Mouse (Mus musculus) MEL (cell line): ENCODE results near the gene Acly. TPM values are rescaled to one million over a fixed set of nuclear protein-coding genes. Genes with fewer than 3 reads are reported as not detected.

Source experiments
- DNase-seq: peaks from one replicate; pipeline ENCODE4 v3.0.0; 2011; ENCODE audit warnings: low read depth, low spot score
- H3K27ac ChIP-seq: 2 replicates; pipeline ENCODE4 v1.5.1; 2012; ENCODE audit warnings: low read depth, mild to moderate bottlenecking, control low read depth, low read length, moderate library complexity; ENCODE audit not compliant: control insufficient read depth
- H3K27me3 ChIP-seq, 2 experiments: fragments of 150-350 bp in 1 of 2; sonication (generic) in 1 of 2; 2 replicates each; pipeline ENCODE4 v1.6.1; 2012; ENCODE audit warnings: low read length in 2 of 2, mild to moderate bottlenecking in 2 of 2, improper control_type of control experiment in 1 of 2, moderate library complexity in 1 of 2; ENCODE audit not compliant: insufficient read depth in 2 of 2, control insufficient read depth in 1 of 2
- H3K36me3 ChIP-seq, 2 experiments: 2 replicates each; pipeline ENCODE4 v1.6.1; 2012 to 2014; ENCODE audit warnings: low read length in 2 of 2, improper control_type of control experiment in 1 of 2, inconsistent platforms in 1 of 2, mild to moderate bottlenecking in 1 of 2; ENCODE audit not compliant: insufficient read depth in 2 of 2, control insufficient read depth in 1 of 2
- H3K4me1 ChIP-seq, 2 experiments: fragments of 150-350 bp in 1 of 2; sonication (generic) in 1 of 2; 2 replicates each; pipeline ENCODE4 v1.6.1; 2012; ENCODE audit warnings: low read length in 2 of 2, improper control_type of control experiment in 1 of 2, mild to moderate bottlenecking in 1 of 2; ENCODE audit not compliant: insufficient read depth in 2 of 2, control insufficient read depth in 1 of 2
- H3K4me3 ChIP-seq, 2 experiments: fragments of 150-350 bp in 1 of 2; sonication (generic) in 1 of 2; 2 replicates each; pipeline ENCODE4 v1.5.1; 2012; ENCODE audit warnings: low read depth in 2 of 2, low read length in 2 of 2, mild to moderate bottlenecking in 2 of 2, moderate library complexity in 2 of 2, control low read depth in 1 of 2, improper control_type of control experiment in 1 of 2; ENCODE audit not compliant: control insufficient read depth in 1 of 2, insufficient read depth in 1 of 2
- H3K79me2 ChIP-seq: 2 replicates; pipeline ENCODE4 v1.6.1; 2012; ENCODE audit warnings: mild to moderate bottlenecking, low read length, moderate library complexity; ENCODE audit not compliant: control insufficient read depth, poor library complexity, insufficient read depth
- H3K9ac ChIP-seq: 2 replicates; pipeline ENCODE4 v1.6.1; 2012; ENCODE audit warnings: low read depth, mild to moderate bottlenecking, control low read depth, low read length, moderate library complexity; ENCODE audit not compliant: control insufficient read depth, poor library complexity, severe bottlenecking
- H3K9me3 ChIP-seq: fragments of 150-350 bp; sonication (generic); replicated peaks from 2 replicates; pipeline ENCODE4 v1.6.1; 2012; ENCODE audit warnings: mild to moderate bottlenecking, low read length, improper control_type of control experiment, moderate library complexity; ENCODE audit not compliant: insufficient read depth
- E2F4 ChIP-seq: IDR thresholded peaks from 2 replicates; pipeline ENCODE4 v1.6.1; 2011; ENCODE audit warnings: low read depth, low read length, improper control_type of control experiment, borderline replicate concordance
- ELF1 ChIP-seq: IDR thresholded peaks from 2 replicates; pipeline ENCODE4 v1.6.1; 2014; ENCODE audit warnings: low read depth, mild to moderate bottlenecking, inconsistent platforms, low read length, improper control_type of control experiment, moderate library complexity
- EP300 ChIP-seq, 2 experiments: IDR thresholded peaks; 2 replicates each; pipeline ENCODE4 v1.6.1; 2011; ENCODE audit warnings: improper control_type of control experiment in 2 of 2, low read length in 2 of 2, low read depth in 1 of 2, mild to moderate bottlenecking in 1 of 2
- ETS1 ChIP-seq: IDR thresholded peaks from 2 replicates; pipeline ENCODE4 v1.6.1; 2012; ENCODE audit warnings: low read depth, mild to moderate bottlenecking, inconsistent platforms, low read length, improper control_type of control experiment, moderate library complexity
- HCFC1 ChIP-seq: IDR thresholded peaks from 2 replicates; pipeline ENCODE4 v1.6.1; 2012; ENCODE audit warnings: low read depth, mild to moderate bottlenecking, inconsistent platforms, low read length, improper control_type of control experiment, moderate library complexity
- JUND ChIP-seq: IDR thresholded peaks from 2 replicates; pipeline ENCODE4 v1.6.1; 2011; ENCODE audit warnings: low read depth, mild to moderate bottlenecking, improper control_type of control experiment, low read length
- MEF2A ChIP-seq: IDR thresholded peaks from 2 replicates; pipeline ENCODE4 v1.6.1; 2014; ENCODE audit warnings: low read depth, mild to moderate bottlenecking, inconsistent platforms, low read length, improper control_type of control experiment; ENCODE audit not compliant: poor library complexity, insufficient replicate concordance, severe bottlenecking; ENCODE audit errors: extremely low read depth
- MYC ChIP-seq: IDR thresholded peaks from 2 replicates; pipeline ENCODE4 v1.6.1; 2011; ENCODE audit warnings: low read depth, mild to moderate bottlenecking, low read length, improper control_type of control experiment, moderate library complexity
- NRF1 ChIP-seq: IDR thresholded peaks from 2 replicates; pipeline ENCODE4 v1.6.1; 2014; ENCODE audit warnings: low read depth, mild to moderate bottlenecking, inconsistent platforms, low read length, improper control_type of control experiment, moderate library complexity; ENCODE audit not compliant: poor library complexity, insufficient read depth, severe bottlenecking
- RCOR1 ChIP-seq: IDR thresholded peaks from 2 replicates; pipeline ENCODE4 v1.6.1; 2012; ENCODE audit warnings: low read depth, mild to moderate bottlenecking, inconsistent platforms, low read length, improper control_type of control experiment
- UBTF ChIP-seq: IDR thresholded peaks from 2 replicates; pipeline ENCODE4 v1.6.1; 2012; ENCODE audit warnings: low read depth, mild to moderate bottlenecking, inconsistent platforms, low read length, improper control_type of control experiment, moderate library complexity, borderline replicate concordance; ENCODE audit not compliant: insufficient read depth
- USF2 ChIP-seq, 2 experiments: IDR thresholded peaks; 2 replicates each; pipeline ENCODE4 v1.6.1; 2011 to 2012; ENCODE audit warnings: improper control_type of control experiment in 2 of 2, low read length in 2 of 2, borderline replicate concordance in 1 of 2, inconsistent platforms in 1 of 2, low read depth in 1 of 2, mild to moderate bottlenecking in 1 of 2; ENCODE audit not compliant: insufficient read depth in 1 of 2
- ZKSCAN1 ChIP-seq: IDR thresholded peaks from 2 replicates; pipeline ENCODE4 v1.6.1; 2012; ENCODE audit warnings: low read depth, mild to moderate bottlenecking, inconsistent platforms, low read length, improper control_type of control experiment, moderate library complexity
- ZMIZ1 ChIP-seq: IDR thresholded peaks from 2 replicates; pipeline ENCODE4 v1.6.1; 2012; ENCODE audit warnings: low read depth, mild to moderate bottlenecking, inconsistent platforms, low read length, improper control_type of control experiment, moderate library complexity
- polyA plus RNA-seq, 2 experiments: library from polyadenylated mRNA; stranded (reverse) in 1 of 2; unstranded in 1 of 2; fragments of >175 nt in 1 of 2; fragments of >200 nt in 1 of 2; gene quantifications; 2 replicates each; pipeline versions ENCODE4 v1.2.1 to v1.2.4; 2012; ENCODE audit warnings: low replicate concordance in 2 of 2, low read depth in 1 of 2; ENCODE audit not compliant: insufficient read length in 2 of 2, insufficient read depth in 1 of 2, missing spikeins in 1 of 2
- total RNA-seq: library from RNA; depleted of rRNA; stranded (reverse); fragments of 300-350 nt; gene quantifications from 2 replicates; pipeline ENCODE4 v1.2.3, GENCODE M21; 2012

Acly gene
- total and polyA plus RNA-seq, 3 experiments: 167 to 234 TPM; not detected in 1

- H3K9me3 ChIP-seq: no peaks in the 10 kb centered on the region
- no peak overlapping the region for H3K27ac ChIP-seq
- H3K9ac ChIP-seq: no peak overlapping the region
- H3K36me3 ChIP-seq: no peaks in the 10 kb centered on the region
- DNase-seq: no peak
- no peak for TF ChIP-seq RCOR1
- no peak for TF ChIP-seq ZKSCAN1
- TF ChIP-seq ETS1: no peak
- TF ChIP-seq MYC: no peak
- no peak for TF ChIP-seq EP300 (IDR thresholded peaks at IDR 0.05; ENCODE audit: low read depth in 1 of 2, low read length in 2 of 2)
- no peak for TF ChIP-seq MEF2A
- TF ChIP-seq USF2 (IDR thresholded peaks at IDR 0.05; ENCODE audit: borderline replicate concordance in 1 of 2, insufficient read depth in 1 of 2, low read depth in 1 of 2, low read length in 2 of 2): no peak
- no peak for TF ChIP-seq UBTF
- no peak for TF ChIP-seq HCFC1
- TF ChIP-seq ELF1: no peak
- TF ChIP-seq ZMIZ1: no peak
- peaks cover 0 to 12% of the 10 kb centered on the region in 2 experiments; a peak in 2 of 4 replicates for H3K4me1 ChIP-seq
- H3K79me2 ChIP-seq: no peaks in the 10 kb centered on the region
- H3K4me3 ChIP-seq: no peak overlapping the region
- H3K27me3 ChIP-seq: no peaks in the 10 kb centered on the region; a peak in 1 of 4 replicates
These were observed 40.0 kb upstream of the Acly start for GRCm38 (mm10) chr11:100567815-100568245.

GRCm38 (mm10) chr11:100567229-100567628, 39.4 kb upstream of the Acly start:
- no peaks in the 10 kb centered on the region for H3K9me3 ChIP-seq
- TF ChIP-seq JUND (no peak), E2F4 (no peak), USF2 (IDR thresholded peaks at IDR 0.05; ENCODE audit: borderline replicate concordance in 1 of 2, insufficient read depth in 1 of 2, low read depth in 1 of 2, low read length in 2 of 2) (no peak), NRF1 (no peak), ETS1 (no peak)
- TF ChIP-seq, all 39 proteins: peak for 0
- no peaks in the 10 kb centered on the region for H3K79me2 ChIP-seq
- no peak for DNase-seq
- no peak overlapping the region for H3K9ac ChIP-seq
- H3K36me3 ChIP-seq: no peaks in the 10 kb centered on the region
- H3K27me3 ChIP-seq: peaks cover 0 to 1% of the 10 kb centered on the region in 2 experiments; a peak in 1 of 4 replicates
- H3K4me1 ChIP-seq: peaks cover 0 to 12% of the 10 kb centered on the region in 2 experiments; a peak in 2 of 4 replicates
- no peak overlapping the region for H3K4me3 ChIP-seq
- no peak overlapping the region for H3K27ac ChIP-seq
